In the genomic region with DNA sequence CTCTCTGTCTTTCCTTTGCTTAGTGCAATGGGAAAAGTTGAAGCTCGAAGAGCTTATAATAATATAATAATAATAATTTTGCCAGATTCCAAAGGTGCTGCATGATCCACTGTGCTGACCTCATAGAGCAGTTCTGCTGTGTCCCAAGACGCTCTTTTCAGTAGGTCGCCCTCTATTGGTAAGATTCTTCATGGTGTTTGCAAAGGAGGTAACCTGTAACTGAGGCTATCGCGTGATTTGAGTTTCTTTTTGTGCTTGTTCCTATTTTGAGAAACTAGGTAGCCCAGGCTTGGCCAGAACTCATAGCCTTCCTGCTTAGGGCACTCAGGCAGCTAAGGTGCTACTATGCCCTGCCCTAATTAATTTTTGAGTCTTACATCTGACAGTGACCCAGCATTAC, we compare ENCODE assay signal across 10 mouse cellular contexts. TPM values are rescaled to one million over a fixed set of nuclear protein-coding genes. Genes with fewer than 3 reads are reported as not detected.
A peak's percentile ranks its signal among the peaks of the same experiment; 100 is the strongest.
DNase-seq lines count a peak whose midpoint lies in the region; ATAC-seq and TF ChIP-seq lines count a peak whose summit lies in the region.
"Had no signal": no experiment of that assay in that cellular context is flagged by ENCODE, and none has a peak within 500 bp of the region (broad histone marks: within the 10 kb centered on the region; RNA-seq: fewer than 3 reads in every experiment).

No protein-coding gene starts in this region.

- peak; percentile 59 for DNase-seq in embryonic facial prominence, embryonic 11.5 days (ENCODE audit: low spot score)
- no peak for DNase-seq in embryonic facial prominence, embryonic 10.5 days (ENCODE audit: low spot score)
- DNase-seq in liver, embryonic 14.5 days (ENCODE audit: low read depth in 3 of 3, low spot score in 3 of 3), result peak in 1 of 3 experiments; percentile 10
- DNase-seq in liver (no peak), adipocyte (ENCODE audit: low spot score) (peak; percentile 44)
- DNase-seq in frontal cortex, postnatal 14 days (ENCODE audit: low spot score in 2 of 2), result no peak
- DNase-seq in adrenal gland, adult 8-10 months, result no peak

- WGBS in embryonic facial prominence, embryonic 11.5 days, result 35% methylated on average over 5 of the region's 5 CpGs
- WGBS in embryonic facial prominence, embryonic 10.5 days, result 28% methylated on average over 5 of the region's 5 CpGs
- 13% methylated on average over 5 of the region's 5 CpGs for WGBS in liver, embryonic 14.5 days (ENCODE audit: insufficient replicate concordance)

- H3K27me3 ChIP-seq in embryonic facial prominence, embryonic 11.5 days (ENCODE audit: control insufficient read depth, insufficient read depth, low read length), result no peaks in the 10 kb centered on the region
- H3K27me3 ChIP-seq in embryonic facial prominence, embryonic 10.5 days (replicated peaks; ENCODE audit: low read depth, poor library complexity, severe bottlenecking), result no peaks in the 10 kb centered on the region
- no peaks in the 10 kb centered on the region for H3K27me3 ChIP-seq in liver, embryonic 14.5 days (ENCODE audit: control insufficient read depth, insufficient read depth, low read length)

- no peak overlapping the region for H3K4me3 ChIP-seq in embryonic facial prominence, embryonic 11.5 days (ENCODE audit: low read depth, low read length)
- H3K4me3 ChIP-seq in embryonic facial prominence, embryonic 10.5 days, result no peak overlapping the region
- H3K4me3 ChIP-seq in liver, embryonic 14.5 days (ENCODE audit: insufficient read depth in 1 of 2, low read depth in 2 of 2, low read length in 2 of 2), result no peak overlapping the region
- H3K4me3 ChIP-seq: embryonic facial prominence, embryonic 15.5 days had no signal

- H3K4me2 ChIP-seq in embryonic facial prominence, embryonic 11.5 days (ENCODE audit: low read depth, low read length), result no peak overlapping the region
- H3K4me2 ChIP-seq in liver, embryonic 14.5 days (ENCODE audit: low read depth), result no peak overlapping the region
- H3K4me2 ChIP-seq: embryonic facial prominence, embryonic 15.5 days had no signal

- TF ChIP-seq CTCF in liver, embryonic 14.5 days (IDR thresholded peaks at IDR 0.05; ENCODE audit: low read depth), result peak; percentile 35; the same call in 1 of the 2 replicates

- H3K4me1 ChIP-seq in embryonic facial prominence, embryonic 11.5 days (ENCODE audit: control insufficient read depth, insufficient read depth, low read length), result no peaks in the 10 kb centered on the region
- 0 out of 2 replicates have a peak, but pooled peaks cover 8% of the 10 kb centered on the region for H3K4me1 ChIP-seq in embryonic facial prominence, embryonic 10.5 days
- no peaks in the 10 kb centered on the region for H3K4me1 ChIP-seq in liver, embryonic 14.5 days (replicated peaks; ENCODE audit: control insufficient read depth in 2 of 2, insufficient read depth in 2 of 2, low read length in 1 of 2)
- H3K4me1 ChIP-seq: embryonic facial prominence, embryonic 15.5 days had no signal

- no peaks in the 10 kb centered on the region for H3K36me3 ChIP-seq in embryonic facial prominence, embryonic 11.5 days (replicated peaks; ENCODE audit: control insufficient read depth, insufficient read depth, low read depth, low read length)
- no peaks in the 10 kb centered on the region for H3K36me3 ChIP-seq in embryonic facial prominence, embryonic 10.5 days (replicated peaks)
- no peaks in the 10 kb centered on the region for H3K36me3 ChIP-seq in liver, embryonic 14.5 days (replicated peaks; ENCODE audit: control insufficient read depth, insufficient read depth, low read depth)
- H3K36me3 ChIP-seq: embryonic facial prominence, embryonic 15.5 days; G1E had no signal

- no peaks in the 10 kb centered on the region for H3K9me3 ChIP-seq in embryonic facial prominence, embryonic 11.5 days (replicated peaks; ENCODE audit: control insufficient read depth, low read length)
- no peaks in the 10 kb centered on the region for H3K9me3 ChIP-seq in embryonic facial prominence, embryonic 10.5 days
- H3K9me3 ChIP-seq in liver, embryonic 14.5 days (ENCODE audit: control insufficient read depth, low read length), result no peaks in the 10 kb centered on the region
- H3K9me3 ChIP-seq: embryonic facial prominence, embryonic 15.5 days; G1E had no signal

- no peak overlapping the region for H3K27ac ChIP-seq in embryonic facial prominence, embryonic 11.5 days (replicated peaks; ENCODE audit: low read depth, low read length)
- no peak overlapping the region for H3K27ac ChIP-seq in embryonic facial prominence, embryonic 10.5 days (replicated peaks)
- H3K27ac ChIP-seq in liver, embryonic 14.5 days, result no peak overlapping the region
- H3K27ac ChIP-seq: embryonic facial prominence, embryonic 15.5 days had no signal

- TF ChIP-seq EP300 in liver, embryonic 14.5 days (IDR thresholded peaks at IDR 0.05; ENCODE audit: low read depth), result no peak

- no peak for ATAC-seq in embryonic facial prominence, embryonic 11.5 days (replicated peaks; ENCODE audit: insufficient number of reproducible peaks, low FRiP score, low TSS enrichment, low read depth)
- ATAC-seq in liver, embryonic 14.5 days (ENCODE audit: insufficient read depth), result no peak
- peak; percentile 41 for ATAC-seq in megakaryocyte, adult 5-6 weeks (ENCODE audit: poor library complexity, severe bottlenecking)

- no peak overlapping the region for H3K9ac ChIP-seq in embryonic facial prominence, embryonic 11.5 days (replicated peaks; ENCODE audit: low read length)
- H3K9ac ChIP-seq in liver, embryonic 14.5 days (replicated peaks), result no peak overlapping the region
- H3K9ac ChIP-seq: embryonic facial prominence, embryonic 15.5 days had no signal

RNA-seq across cellular contexts. Expression of gene Them7, which starts 34.8 kb away (rescaled TPM):
- 0.49 and 0.66 TPM in 2 replicates for polyA plus RNA-seq in embryonic facial prominence, embryonic 11.5 days (2014; fragmentation: Nextera tagmentation; extraction: Ambion mirVana)
- polyA plus RNA-seq in embryonic facial prominence, embryonic 10.5 days (2016; fragmentation: Nextera tagmentation; extraction: Ambion mirVana), result 0.37 and 0.57 TPM in 2 replicates
- polyA plus RNA-seq in liver, embryonic 14.5 days (2012; rRNA removed), result 0.67 and 1.1 TPM in 2 replicates
- polyA plus RNA-seq in liver, embryonic 14.5 days (2014; fragmentation: Nextera tagmentation; extraction: Ambion mirVana), result 1.5 and 1.8 TPM in 2 replicates
- 0.65 TPM in 1 of 2 replicates, not detected in the other for total RNA-seq in megakaryocyte, adult 5-6 weeks (2015)
- total RNA-seq in megakaryocyte, adult 5-6 weeks (2017), result 0.81 TPM in 1 of 2 replicates, not detected in the other
- total RNA-seq in adrenal gland, adult 8-10 months (2022), result under 1 TPM in 3 of 4 experiments, not detected in 1; 0.26 to 0.70 (median 0.67) TPM
- total RNA-seq: G1E had no signal
- polyA plus RNA-seq: G1E had no signal

Comparison
In these comparisons a context has a peak if more than half of its experiments do, and no peak if none do; other contexts are left out.
1. DNase-seq: peak in embryonic facial prominence, embryonic 11.5 days (single experiment) and adipocyte (single experiment); none in embryonic facial prominence, embryonic 10.5 days (single experiment), liver (single experiment), frontal cortex, postnatal 14 days (0 of 2) and adrenal gland, adult 8-10 months (single experiment).